Mouse (Mus musculus) megakaryocyte, embryonic 14.5 days (primary cell): Measurements from ENCODE around the gene Gfra1.

Source experiments
- FLI1 ChIP-seq: IDR thresholded peaks from 2 replicates; pipeline ENCODE4 v1.6.1; 2012; ENCODE audit warnings: low read length, inconsistent platforms, mixed read lengths
- GATA1 ChIP-seq: IDR thresholded peaks from 3 replicates; pipeline ENCODE4 v1.6.1; 2012; ENCODE audit warnings: mixed read lengths, low read length, inconsistent platforms, borderline replicate concordance

- TF ChIP-seq GATA1 (no peak), FLI1 (no peak)
Measured at GRCm38 (mm10) chr19:58399166-58399565, 56.5 kb downstream of the Gfra1 start.
